Mouse (Mus musculus): ENCODE data around the gene Leng8. TPM values are rescaled to one million over a fixed set of nuclear protein-coding genes. Genes with fewer than 3 reads are reported as not detected.

Gene Leng8
- polyA plus RNA-seq, 1 experiment from 2014 or later: 97.5 TPM

- peak within 1 kb of the TSS; percentile 55 for H3K4me3 ChIP-seq
- H3K4me1 ChIP-seq (replicated peaks): peaks cover 45% of the 10 kb centered on the region
- peak within 1 kb of the TSS; percentile 82 for H3K27ac ChIP-seq (replicated peaks)
- 1% methylated on average over 33 of the region's 37 CpGs for whole genome bisulfite sequencing
- H3K9ac ChIP-seq: peak within 1 kb of the TSS; percentile 69
- peak within 1 kb of the TSS; percentile 61 for H3K4me2 ChIP-seq
- no peaks in the 10 kb centered on the region for H3K36me3 ChIP-seq
- no peaks in the 10 kb centered on the region for H3K27me3 ChIP-seq
- no peaks in the 10 kb centered on the region for H3K9me3 ChIP-seq
- ATAC-seq (ENCODE audit: low FRiP score, low read depth): peak; percentile 16; the same call in 1 of the 2 replicates
Measured at GRCm38 (mm10) chr7:4119344-4119902, 17.4 kb upstream of the Leng8 start, which contains the start of gene Ttyh1. Gene Ttyh1 (plus strand): TSS chr7:4119408.

- ATAC-seq (ENCODE audit: low FRiP score, low read depth): peak; percentile 5; the same call in 1 of the 2 replicates
- WGBS: 8% methylated on average over 19 of the region's 19 CpGs
- Histone ChIP-seq H3K9ac (peak overlapping the region; percentile 69), H3K9me3 (no peaks in the 10 kb centered on the region), H3K27me3 (no peaks in the 10 kb centered on the region), H3K27ac (replicated peaks) (peak overlapping the region; percentile 82), H3K4me2 (peak overlapping the region; percentile 61), H3K4me3 (peak overlapping the region; percentile 55), H3K36me3 (no peaks in the 10 kb centered on the region), H3K4me1 (replicated peaks) (peaks cover 53% of the 10 kb centered on the region)
Measured at GRCm38 (mm10) chr7:4119976-4120921, 16.6 kb upstream of the Leng8 start.

GRCm38 (mm10) chr7:4122076-4122768 is 14.6 kb upstream of the Leng8 start:
- H3K4me2 ChIP-seq: peak overlapping the region; percentile 61
- H3K9ac ChIP-seq: 0 out of 2 replicates have a peak overlapping the region, but pooled peaks have one; percentile 5
- H3K4me3 ChIP-seq: peak overlapping the region; percentile 0; the same call in 1 of the 2 replicates
- H3K27ac ChIP-seq (replicated peaks): peak overlapping the region; percentile 82
- ATAC-seq (ENCODE audit: low FRiP score, low read depth): no peak
- no peaks in the 10 kb centered on the region for H3K9me3 ChIP-seq
- peaks cover 3% of the 10 kb centered on the region; the same call in 1 of the 2 replicates for H3K36me3 ChIP-seq
- peaks cover 59% of the 10 kb centered on the region for H3K4me1 ChIP-seq (replicated peaks)
- no peaks in the 10 kb centered on the region for H3K27me3 ChIP-seq
- WGBS: 25% methylated on average over 11 of the region's 11 CpGs

GRCm38 (mm10) chr7:4122783-4123182 is 14.1 kb upstream of the Leng8 start:
- Histone ChIP-seq H3K36me3 (peaks cover 3% of the 10 kb centered on the region; the same call in 1 of the 2 replicates), H3K4me1 (replicated peaks) (peaks cover 59% of the 10 kb centered on the region), H3K9ac (no peak overlapping the region), H3K27ac (replicated peaks) (peak overlapping the region; percentile 82), H3K27me3 (no peaks in the 10 kb centered on the region), H3K9me3 (no peaks in the 10 kb centered on the region), H3K4me2 (peak overlapping the region; percentile 61), H3K4me3 (peak overlapping the region; percentile 0; the same call in 1 of the 2 replicates)
- 79% methylated on average over 10 of the region's 10 CpGs for WGBS
- ATAC-seq (ENCODE audit: low FRiP score, low read depth): no peak

GRCm38 (mm10) chr7:4123732-4124131 is 13.1 kb upstream of the Leng8 start:
- peak; percentile 81 for ATAC-seq (ENCODE audit: low FRiP score, low read depth)
- Histone ChIP-seq H3K36me3 (peaks cover 3% of the 10 kb centered on the region), H3K27me3 (no peaks in the 10 kb centered on the region), H3K4me3 (peak overlapping the region; percentile 28), H3K4me2 (peak overlapping the region; percentile 61), H3K9ac (peak overlapping the region; percentile 27; the same call in 1 of the 2 replicates), H3K9me3 (no peaks in the 10 kb centered on the region), H3K27ac (replicated peaks) (peak overlapping the region; percentile 82), H3K4me1 (replicated peaks) (peaks cover 59% of the 10 kb centered on the region)
- WGBS: 20% methylated on average over 1 of the region's 1 CpGs

- peak overlapping the region; percentile 28 for H3K4me3 ChIP-seq
- H3K27ac ChIP-seq (replicated peaks): peak overlapping the region; percentile 82
- no peaks in the 10 kb centered on the region for H3K9me3 ChIP-seq
- H3K27me3 ChIP-seq: no peaks in the 10 kb centered on the region
- peak overlapping the region; percentile 61 for H3K4me2 ChIP-seq
- peaks cover 3% of the 10 kb centered on the region for H3K36me3 ChIP-seq
- peak overlapping the region; percentile 27; the same call in 1 of the 2 replicates for H3K9ac ChIP-seq
- ATAC-seq (ENCODE audit: low FRiP score, low read depth): peak; percentile 87
- WGBS: under 1% methylated on average over 10 of the region's 10 CpGs
- H3K4me1 ChIP-seq (replicated peaks): peaks cover 54% of the 10 kb centered on the region
Measured at GRCm38 (mm10) chr7:4124315-4124759, 12.5 kb upstream of the Leng8 start.

GRCm38 (mm10) chr7:4124856-4125255 is 12.0 kb upstream of the Leng8 start:
- Histone ChIP-seq H3K36me3 (peaks cover 3% of the 10 kb centered on the region), H3K9me3 (no peaks in the 10 kb centered on the region), H3K27me3 (no peaks in the 10 kb centered on the region), H3K4me3 (peak overlapping the region; percentile 28), H3K9ac (peak overlapping the region; percentile 27), H3K4me1 (replicated peaks) (peaks cover 52% of the 10 kb centered on the region), H3K27ac (replicated peaks) (peak overlapping the region; percentile 82), H3K4me2 (peak overlapping the region; percentile 61)
- ATAC-seq (ENCODE audit: low FRiP score, low read depth): peak; percentile 0; the same call in 1 of the 2 replicates
- WGBS: 10% methylated on average over 5 of the region's 5 CpGs

- Histone ChIP-seq H3K27me3 (no peaks in the 10 kb centered on the region), H3K9ac (peak overlapping the region; percentile 12; the same call in 1 of the 2 replicates), H3K4me2 (peak overlapping the region; percentile 61; the same call in 1 of the 2 replicates), H3K4me3 (no peak overlapping the region), H3K36me3 (peaks cover 3% of the 10 kb centered on the region), H3K4me1 (replicated peaks) (peaks cover 47% of the 10 kb centered on the region), H3K9me3 (no peaks in the 10 kb centered on the region), H3K27ac (replicated peaks) (peak overlapping the region; percentile 82)
- no peak for ATAC-seq (ENCODE audit: low FRiP score, low read depth)
- 34% methylated on average over 9 of the region's 9 CpGs for WGBS
Measured at GRCm38 (mm10) chr7:4125306-4125705, 11.5 kb upstream of the Leng8 start.

GRCm38 (mm10) chr7:4126992-4127785 is 9.7 kb upstream of the Leng8 start:
- H3K27ac ChIP-seq (replicated peaks): 0 out of 2 replicates have a peak overlapping the region, but pooled peaks have one; percentile 32
- 85% methylated on average over 11 of the region's 11 CpGs for WGBS
- no peaks in the 10 kb centered on the region for H3K27me3 ChIP-seq
- H3K4me2 ChIP-seq: no peak overlapping the region
- ATAC-seq (ENCODE audit: low FRiP score, low read depth): no peak
- H3K9me3 ChIP-seq: no peaks in the 10 kb centered on the region
- peaks cover 3% of the 10 kb centered on the region for H3K36me3 ChIP-seq
- H3K4me1 ChIP-seq (replicated peaks): peaks cover 46% of the 10 kb centered on the region
- no peak overlapping the region for H3K9ac ChIP-seq
- no peak overlapping the region for H3K4me3 ChIP-seq

GRCm38 (mm10) chr7:4127894-4128293 is 8.9 kb upstream of the Leng8 start:
- WGBS: 90% methylated on average over 4 of the region's 4 CpGs
- no peak for ATAC-seq (ENCODE audit: low FRiP score, low read depth)
- H3K9me3 ChIP-seq: no peaks in the 10 kb centered on the region
- H3K4me2 ChIP-seq: no peak overlapping the region
- peaks cover 3% of the 10 kb centered on the region for H3K36me3 ChIP-seq
- H3K27me3 ChIP-seq: no peaks in the 10 kb centered on the region
- no peak overlapping the region for H3K4me3 ChIP-seq
- H3K4me1 ChIP-seq (replicated peaks): peaks cover 41% of the 10 kb centered on the region
- H3K27ac ChIP-seq (replicated peaks): no peak overlapping the region
- H3K9ac ChIP-seq: no peak overlapping the region

- H3K36me3 ChIP-seq: peaks cover 3% of the 10 kb centered on the region
- ATAC-seq (ENCODE audit: low FRiP score, low read depth): no peak
- H3K9me3 ChIP-seq: no peaks in the 10 kb centered on the region
- peaks cover 31% of the 10 kb centered on the region for H3K4me1 ChIP-seq (replicated peaks)
- H3K4me3 ChIP-seq: no peak overlapping the region
- no peak overlapping the region for H3K4me2 ChIP-seq
- WGBS: 74% methylated on average over 6 of the region's 6 CpGs
- peak overlapping the region; percentile 21; the same call in 1 of the 2 replicates for H3K27ac ChIP-seq (replicated peaks)
- no peaks in the 10 kb centered on the region for H3K27me3 ChIP-seq
- no peak overlapping the region for H3K9ac ChIP-seq
Measured at GRCm38 (mm10) chr7:4128860-4129259, 8.0 kb upstream of the Leng8 start.
